ENCODE assay signal across 15 mouse cellular contexts in genomic region chr4:34900155-34900554, GRCm38 (mm10). TPM values are rescaled to one million over a fixed set of nuclear protein-coding genes. Genes with fewer than 3 reads are reported as not detected.
A peak's percentile ranks its signal among the peaks of the same experiment; 100 is the strongest.
DNase-seq lines count a peak whose midpoint lies in the region; ATAC-seq lines count a peak whose summit lies in the region.
"Had no signal": no experiment of that assay in that cellular context is flagged by ENCODE, and none has a peak within 500 bp of the region (broad histone marks: within the 10 kb centered on the region; RNA-seq: fewer than 3 reads in every experiment).

No protein-coding gene starts in this region.

- no peaks in the 10 kb centered on the region for H3K9me3 ChIP-seq in hindbrain, embryonic 16.5 days (ENCODE audit: control insufficient read depth, low read length)
- no peaks in the 10 kb centered on the region for H3K9me3 ChIP-seq in hindbrain, embryonic 13.5 days
- H3K9me3 ChIP-seq: G1E had no signal

- H3K9ac ChIP-seq in hindbrain, embryonic 16.5 days (ENCODE audit: low read depth, low read length) = no peak overlapping the region
- no peak overlapping the region for H3K9ac ChIP-seq in hindbrain, embryonic 13.5 days

- no peak overlapping the region; the same call in 1 of the 2 replicates for H3K4me2 ChIP-seq in hindbrain, embryonic 16.5 days (ENCODE audit: low read length)
- no peak overlapping the region for H3K4me2 ChIP-seq in hindbrain, embryonic 13.5 days

- 54% methylated on average over 9 of the region's 9 CpGs for WGBS in hindbrain, embryonic 16.5 days
- WGBS in hindbrain, embryonic 13.5 days = 55% methylated on average over 9 of the region's 9 CpGs

- H3K27me3 ChIP-seq in hindbrain, embryonic 16.5 days (replicated peaks; ENCODE audit: control insufficient read depth, insufficient read depth, low read length) = no peaks in the 10 kb centered on the region
- H3K27me3 ChIP-seq in hindbrain, embryonic 13.5 days = no peaks in the 10 kb centered on the region

- no peaks in the 10 kb centered on the region for H3K36me3 ChIP-seq in hindbrain, embryonic 16.5 days (ENCODE audit: control insufficient read depth, insufficient read depth, low read length)
- H3K36me3 ChIP-seq in hindbrain, embryonic 13.5 days = no peaks in the 10 kb centered on the region
- H3K36me3 ChIP-seq: G1E had no signal

- peak; percentile 65 for ATAC-seq in hindbrain, embryonic 16.5 days
- ATAC-seq in hindbrain, embryonic 13.5 days (ENCODE audit: low FRiP score) = no peak

- no peak overlapping the region for H3K4me3 ChIP-seq in hindbrain, embryonic 16.5 days (ENCODE audit: low read length)
- H3K4me3 ChIP-seq in hindbrain, embryonic 13.5 days = no peak overlapping the region

- H3K4me1 ChIP-seq in hindbrain, embryonic 16.5 days (ENCODE audit: control insufficient read depth, insufficient read depth, low read depth, low read length) = no peaks in the 10 kb centered on the region
- H3K4me1 ChIP-seq in hindbrain, embryonic 13.5 days (replicated peaks) = no peaks in the 10 kb centered on the region

- no peak overlapping the region for H3K27ac ChIP-seq in hindbrain, embryonic 16.5 days (ENCODE audit: low read depth, low read length)
- no peak overlapping the region for H3K27ac ChIP-seq in hindbrain, embryonic 13.5 days

- peak; percentile 17 for DNase-seq in right cerebral cortex, adult 18-20 months
- no peak for DNase-seq in right cerebral cortex, postnatal 25 days
- DNase-seq in layer of hippocampus, adult 11-12 months (ENCODE audit: low spot score) = peak; percentile 35
- DNase-seq in telencephalon, adult 2 months (ENCODE audit: low read depth, low spot score) = peak; percentile 43
- no peak for DNase-seq in testis, postnatal 10 days (ENCODE audit: low spot score)
- DNase-seq in cerebellum, adult 9-11 months = no peak
- DNase-seq: adrenal gland, postnatal 25 days; cerebellum, adult 9-10 months; kidney, postnatal 25 days had no signal

RNA-seq across cellular contexts. Expression of gene Cga, which starts 6.6 kb away (rescaled TPM):
- polyA plus RNA-seq in hindbrain, embryonic 16.5 days (2015; fragmentation: Nextera tagmentation; extraction: Ambion mirVana) = 0.48 TPM in 1 of 2 replicates, not detected in the other
- polyA plus RNA-seq in hindbrain, embryonic 13.5 days (2015; fragmentation: Nextera tagmentation; extraction: Ambion mirVana) = 0.50 TPM in 1 of 2 replicates, not detected in the other
- polyA plus RNA-seq: G1E; liver, embryonic 16.5 days; small intestine, adult 2 months; urinary bladder, adult 2 months had no signal

RNA-seq across cellular contexts. Expression of gene Zfp292, which starts 17.4 kb away (rescaled TPM):
- 19.1 and 21.3 TPM in 2 replicates for polyA plus RNA-seq in hindbrain, embryonic 16.5 days (2015; fragmentation: Nextera tagmentation; extraction: Ambion mirVana)
- 32.6 and 32.7 TPM in 2 replicates for polyA plus RNA-seq in hindbrain, embryonic 13.5 days (2015; fragmentation: Nextera tagmentation; extraction: Ambion mirVana)

Comparison
In these comparisons a context has a peak if more than half of its experiments do, and no peak if none do; other contexts are left out.
1. DNase-seq: peak in right cerebral cortex, adult 18-20 months (single experiment), layer of hippocampus, adult 11-12 months (single experiment) and telencephalon, adult 2 months (single experiment); none in right cerebral cortex, postnatal 25 days (single experiment), testis, postnatal 10 days (single experiment) and cerebellum, adult 9-11 months (single experiment).